Mouse (Mus musculus): Measurements from ENCODE around the gene Fars2.

Gene Fars2

DNA sequence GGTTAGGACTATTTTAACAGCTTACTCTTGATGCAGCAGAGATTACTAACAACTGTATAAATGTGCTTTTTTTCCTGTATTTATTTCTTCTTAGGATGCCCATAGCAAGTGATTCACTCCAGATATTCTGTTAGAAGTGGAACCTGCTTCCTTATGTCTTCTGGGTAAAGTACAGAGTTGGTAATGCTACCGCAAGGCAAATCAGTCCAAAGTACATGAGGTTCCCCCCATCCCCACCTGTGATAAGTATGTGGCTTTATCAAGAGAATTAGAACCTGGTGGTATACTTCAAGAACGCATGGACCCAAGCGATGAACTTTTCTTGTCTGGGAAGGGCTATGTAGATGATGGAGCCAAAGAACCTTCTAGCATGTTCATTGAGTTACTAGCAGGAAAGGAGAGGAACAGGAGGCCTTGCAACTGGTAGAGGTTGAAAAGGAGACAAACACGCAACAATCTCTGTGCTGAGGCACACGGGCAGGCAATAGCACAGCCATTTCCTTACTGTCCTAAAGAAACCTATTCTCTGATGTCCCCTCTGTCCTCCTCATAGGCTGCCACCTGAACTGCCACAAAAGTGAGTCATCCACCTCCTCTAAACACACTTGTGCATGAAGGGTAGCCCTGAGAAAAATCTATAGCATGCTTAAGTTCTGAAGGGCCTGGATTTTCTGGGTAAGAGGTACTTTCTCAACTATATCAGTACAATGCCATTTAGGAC is 603.2 kb downstream of the Fars2 start:
- DNase-seq: no peak

GRCm38 (mm10) chr13:36722309-36722708 is 605.1 kb downstream of the Fars2 start:
- no peak for DNase-seq

DNA sequence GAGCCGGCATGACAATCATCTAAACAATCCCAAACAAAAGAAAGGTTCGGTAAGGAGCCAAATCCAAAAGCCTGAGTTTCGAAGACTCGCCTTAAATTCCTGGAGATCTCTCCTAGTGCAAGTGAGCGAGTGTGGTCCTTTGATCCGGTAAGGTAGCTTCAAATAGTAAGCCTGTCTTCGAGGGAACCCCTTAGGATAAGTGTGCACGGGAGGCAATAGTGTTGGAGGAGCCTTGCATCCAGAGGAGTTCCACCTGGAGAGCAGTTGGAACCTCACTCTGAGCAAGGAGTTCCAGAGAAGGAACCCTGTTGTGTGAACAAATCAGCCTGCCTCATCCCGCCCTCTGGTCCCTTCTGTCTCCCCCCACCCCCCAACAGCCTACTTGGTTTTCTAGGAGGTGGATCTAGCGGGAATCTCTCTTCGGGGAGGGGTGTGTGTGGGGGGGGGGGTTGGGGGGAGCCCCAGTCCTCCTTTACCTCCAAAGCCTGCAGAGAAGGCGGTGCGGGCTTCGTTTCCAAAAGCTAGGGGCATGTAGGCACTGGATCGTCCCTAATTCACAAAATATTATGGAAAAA is 606.6 kb downstream of the Fars2 start:
- DNase-seq: no peak

GRCm38 (mm10) chr13:36724533-36725470 is 607.6 kb downstream of the Fars2 start:
- DNase-seq: peak; percentile 71

- DNase-seq: no peak
Measured at GRCm38 (mm10) chr13:36725881-36726280, 608.7 kb downstream of the Fars2 start.

DNA sequence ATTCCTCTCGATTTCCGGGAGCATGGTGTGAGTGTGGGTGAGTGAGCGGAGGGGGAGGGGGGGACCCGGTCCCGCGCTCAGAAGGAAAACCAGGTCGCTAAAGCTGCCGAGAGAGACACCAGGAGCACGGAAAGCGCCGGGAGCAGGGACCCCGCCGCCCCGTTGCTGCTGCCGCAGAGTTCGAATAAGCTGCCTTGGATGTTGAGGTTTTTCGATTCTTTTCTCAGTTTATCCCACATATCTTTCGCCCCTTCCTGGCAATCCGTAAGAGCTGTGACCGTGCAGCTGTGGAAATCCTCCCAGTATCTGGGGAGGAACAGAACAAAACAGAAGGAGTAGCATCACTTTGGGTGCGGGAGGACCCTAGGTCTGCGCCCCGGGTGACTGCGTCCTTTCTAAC is 609.3 kb downstream of the Fars2 start:
- DNase-seq: peak; percentile 21

DNA sequence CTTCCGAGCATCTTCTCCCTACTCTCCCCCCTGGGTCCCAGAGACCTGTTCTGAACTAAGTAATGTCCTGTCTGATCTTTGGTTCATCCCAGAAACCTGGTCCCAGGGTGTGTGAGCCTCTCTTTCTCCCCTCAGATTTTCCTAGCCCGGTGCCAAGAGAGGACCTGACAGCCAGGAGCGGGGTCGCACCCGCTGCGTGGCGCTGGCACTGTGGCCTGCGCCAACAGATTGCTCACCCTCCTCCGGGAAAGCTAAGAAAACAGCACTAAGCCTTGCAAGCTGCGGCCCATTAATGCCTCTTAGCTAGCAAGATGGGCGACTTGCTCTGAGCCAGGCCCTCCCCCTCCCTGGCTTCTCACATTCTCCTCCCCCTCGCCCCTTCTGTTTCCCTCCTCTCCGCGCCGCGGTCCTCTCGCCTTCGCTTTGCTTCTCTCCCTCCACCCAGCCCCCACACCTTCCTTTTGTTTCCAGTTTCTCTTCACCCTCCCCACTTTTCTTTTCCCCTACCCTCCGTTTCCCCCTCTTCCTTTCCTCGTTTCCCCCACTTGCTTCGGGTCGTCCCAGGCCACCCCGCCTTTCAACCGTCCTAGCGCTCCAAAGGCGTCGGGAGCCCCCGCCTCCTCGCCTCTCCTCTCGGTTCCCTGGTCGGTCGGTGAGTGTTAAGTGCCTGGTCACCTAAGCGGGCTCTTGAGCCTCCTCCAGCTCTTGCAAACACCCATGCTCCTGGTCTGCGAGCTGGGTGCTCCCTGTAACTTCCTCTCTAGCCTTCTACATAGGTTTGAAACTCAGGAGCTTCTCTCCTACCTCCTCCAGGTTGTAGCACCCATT is 610.0 kb downstream of the Fars2 start:
- DNase-seq: peak; percentile 81

- no peak for DNase-seq
Measured at GRCm38 (mm10) chr13:36727779-36728470, 610.7 kb downstream of the Fars2 start.

DNA sequence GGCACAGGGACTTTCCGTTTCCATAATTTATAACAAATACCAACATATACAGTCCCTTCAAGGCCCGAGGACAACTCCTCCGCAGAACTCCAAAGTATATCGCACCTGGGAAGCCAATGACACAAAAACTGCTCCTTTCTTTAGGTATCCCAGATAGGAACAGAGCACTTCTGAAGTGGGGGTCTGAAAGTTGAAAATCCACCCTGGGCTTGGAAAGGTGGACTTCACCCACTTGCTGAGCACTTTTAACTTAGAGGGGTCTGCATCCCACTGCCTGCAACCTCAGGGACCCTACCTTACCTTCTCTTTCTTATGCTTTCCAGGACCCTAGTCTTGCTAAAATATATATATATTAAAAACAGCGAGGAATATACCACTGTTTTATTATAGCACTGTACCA is 611.3 kb downstream of the Fars2 start:
- no peak for DNase-seq

- DNase-seq: no peak
Measured at GRCm38 (mm10) chr13:36729731-36730340, 612.6 kb downstream of the Fars2 start.

DNA sequence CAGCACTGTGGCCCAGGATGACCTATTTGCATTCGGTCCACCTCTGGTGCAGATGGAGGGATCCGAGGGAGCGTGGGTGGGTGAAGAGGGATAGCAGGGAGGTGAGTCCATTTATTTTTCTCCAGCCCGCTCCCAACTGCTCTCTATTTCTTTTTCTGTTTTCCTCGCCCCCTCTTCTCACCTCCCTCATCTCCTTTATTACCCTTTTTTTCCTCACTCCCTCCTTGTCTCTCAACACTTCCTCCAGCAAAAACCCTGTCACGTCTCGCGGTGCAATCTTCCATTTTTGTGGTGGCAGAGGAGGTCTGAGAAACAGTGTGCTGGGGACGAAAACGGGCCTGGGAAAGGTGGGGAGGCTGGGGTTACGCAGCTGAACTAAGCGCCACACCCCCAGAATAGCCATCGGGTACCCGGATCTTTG is 613.1 kb downstream of the Fars2 start:
- no peak for DNase-seq

DNA sequence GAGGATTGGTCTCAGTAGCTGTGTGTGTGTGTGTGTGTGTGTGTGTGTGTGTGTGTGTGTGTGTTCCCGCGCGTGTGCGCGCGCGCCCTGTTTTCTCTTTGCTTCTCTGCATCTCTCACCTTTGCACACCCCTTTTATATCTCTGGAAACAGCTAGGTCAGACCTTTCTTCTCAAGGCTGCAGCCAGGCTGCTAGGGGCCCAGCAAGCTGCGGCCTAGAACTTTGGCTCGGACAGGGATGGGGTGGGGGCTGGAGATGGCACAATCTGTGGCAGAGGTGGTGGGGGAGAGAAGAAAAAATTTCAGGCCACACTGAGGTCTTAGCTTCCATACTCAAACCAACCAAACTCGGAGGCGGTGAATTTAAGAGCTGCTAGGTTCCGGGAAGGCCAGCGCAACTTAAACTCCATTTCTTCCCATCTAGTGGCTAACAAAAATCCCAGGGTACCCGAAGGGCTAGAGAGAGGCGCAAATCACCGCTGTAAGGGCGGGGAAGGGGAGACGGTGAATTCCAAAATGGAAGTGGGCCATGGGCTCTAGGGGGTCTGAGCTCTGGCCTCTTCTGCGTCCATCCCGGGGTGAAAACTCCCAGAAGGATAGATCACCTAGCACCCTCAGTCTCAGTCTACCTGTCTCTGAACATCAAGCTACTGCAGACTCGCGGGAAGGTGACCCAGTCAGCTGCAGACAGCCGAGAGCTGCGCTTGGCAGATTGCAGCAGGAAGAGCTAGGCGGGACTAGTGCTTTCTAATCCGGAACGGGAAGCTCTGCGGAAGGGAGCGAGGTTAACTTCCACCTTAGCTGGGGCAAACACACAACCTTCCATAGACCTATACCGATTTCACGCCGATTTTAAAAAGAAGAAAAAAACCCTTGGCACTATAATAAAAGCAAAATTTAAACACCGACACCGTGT is 614.1 kb downstream of the Fars2 start:
- no peak for DNase-seq

DNA sequence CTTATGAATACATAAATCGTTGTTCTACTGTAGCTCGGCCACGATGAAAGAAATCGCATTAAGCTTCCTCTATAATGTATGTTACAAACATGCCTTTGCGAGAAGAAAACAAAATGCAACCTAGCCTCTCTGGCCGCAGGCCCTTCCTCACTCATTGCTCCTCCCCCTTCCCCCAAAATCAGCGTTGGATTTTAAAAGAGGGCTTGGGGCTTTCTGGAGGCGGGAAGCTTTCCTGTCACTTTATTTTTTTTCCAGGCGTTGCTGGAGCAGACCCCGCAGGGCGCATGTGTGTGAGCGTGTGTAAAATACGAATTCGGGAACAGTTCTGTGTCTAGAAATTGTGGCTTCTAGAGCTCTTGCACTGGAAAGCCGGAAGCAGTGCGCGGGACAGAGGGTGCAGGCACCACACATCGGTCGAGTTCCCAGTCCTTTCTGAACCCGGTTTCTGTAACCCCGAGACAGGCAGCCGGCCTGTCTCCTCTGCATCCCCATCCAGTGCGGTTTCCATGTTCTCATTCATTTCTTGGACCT is 614.8 kb downstream of the Fars2 start:
- DNase-seq: no peak

GRCm38 (mm10) chr13:36732891-36733490 is 615.8 kb downstream of the Fars2 start:
- no peak for DNase-seq

- DNase-seq: no peak
Measured at GRCm38 (mm10) chr13:36733566-36733965, 616.4 kb downstream of the Fars2 start.

DNA sequence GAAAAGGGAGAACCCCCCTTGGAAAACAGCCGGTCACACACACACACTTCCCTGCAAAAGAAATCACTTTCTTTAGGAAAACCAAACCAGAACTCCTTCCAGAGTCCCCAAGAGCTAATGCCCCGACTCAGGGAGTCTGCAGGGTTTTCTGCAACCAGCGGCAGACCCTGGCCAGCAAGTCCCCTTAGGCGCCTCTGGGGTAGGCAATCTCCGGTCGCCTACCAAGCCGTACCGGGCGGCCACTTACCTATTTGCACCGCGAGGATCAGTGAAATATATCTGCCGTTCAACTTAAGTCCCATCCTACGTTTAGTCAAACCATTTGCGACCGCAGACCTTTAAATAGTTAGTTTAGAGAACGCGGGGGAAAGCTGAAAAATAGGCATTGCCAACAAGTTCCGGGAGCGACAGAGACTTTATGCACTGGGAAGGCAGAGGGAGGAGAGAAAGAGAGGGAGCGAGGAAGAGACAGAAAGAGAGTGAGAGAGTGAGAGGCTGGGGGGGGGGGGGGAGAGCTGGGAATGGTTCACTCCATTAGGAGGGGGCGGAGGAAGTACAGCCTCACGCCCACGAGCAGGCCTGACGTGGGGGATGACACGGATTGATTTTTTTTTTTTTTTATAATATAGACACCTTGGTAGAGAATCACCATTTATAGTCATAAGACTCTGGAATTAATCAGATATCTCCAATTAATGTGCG is 616.9 kb downstream of the Fars2 start:
- no peak for DNase-seq

- peak; percentile 67 for DNase-seq
Measured at GRCm38 (mm10) chr13:36734731-36735571, 617.7 kb downstream of the Fars2 start, which contains the start of gene Nrn1. Gene Nrn1, minus strand, starts transcription at chr13:36735131.
